Mouse (Mus musculus): ENCODE data around the gene Rnf31.

- TF ChIP-seq POLR2A (IDR thresholded peaks at IDR 0.05; ENCODE audit: control insufficient read depth in 1 of 2, insufficient read depth in 1 of 2, low read depth in 1 of 2, low read length in 2 of 2, poor library complexity in 1 of 2) (no peak), MYC (IDR thresholded peaks at IDR 0.05; ENCODE audit: low read depth, low read length) (no peak)
Measured at GRCm38 (mm10) chr14:55613346-55613745, 21.8 kb downstream of the Rnf31 start.
